Mouse (Mus musculus) thymus, postnatal 4 days (tissue): Measurements from ENCODE around the gene Fam117a.
A peak's percentile ranks its signal among the peaks of the same experiment; 100 is the strongest.

Source experiments
- DNase-seq: peaks from one replicate; pipeline ENCODE4 v3.0.0; 2021

The Fam117a gene

GRCm38 (mm10) chr11:95333805-95334204 is 3.0 kb upstream of the Fam117a start:
- peak; percentile 32 for DNase-seq

DNA sequence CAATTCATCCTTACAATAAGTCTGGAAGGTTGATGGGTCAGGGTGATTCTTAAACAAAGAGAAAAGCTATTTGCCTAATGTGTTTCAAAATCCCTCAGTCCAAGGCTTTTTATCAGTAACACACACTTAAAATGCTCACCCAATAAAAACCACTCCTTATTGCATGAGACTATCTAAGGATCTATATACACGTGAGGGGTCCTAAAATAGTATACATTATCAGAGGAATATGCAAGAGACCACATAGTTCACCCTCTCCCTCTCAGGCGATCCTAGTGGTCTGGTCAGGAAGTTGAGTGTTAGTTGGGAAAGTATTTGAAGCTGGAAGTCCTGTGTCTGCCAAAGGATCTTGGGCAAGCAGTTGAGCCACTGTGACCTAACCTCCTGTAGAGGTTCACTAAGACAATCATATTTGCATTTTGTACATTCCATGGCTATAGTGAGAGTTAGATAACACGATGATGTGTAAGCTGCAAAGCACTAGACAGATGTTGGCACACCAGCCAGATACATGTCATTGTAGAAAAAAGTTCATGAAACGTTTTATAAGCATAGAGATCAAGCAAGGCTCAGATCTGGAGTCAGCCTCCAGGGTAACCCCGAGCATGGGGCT is 2.3 kb upstream of the Fam117a start:
- no peak for DNase-seq

- DNase-seq, result peak; percentile 82
These were observed 453 bp downstream of the Fam117a start for GRCm38 (mm10) chr11:95337129-95337813.

DNA sequence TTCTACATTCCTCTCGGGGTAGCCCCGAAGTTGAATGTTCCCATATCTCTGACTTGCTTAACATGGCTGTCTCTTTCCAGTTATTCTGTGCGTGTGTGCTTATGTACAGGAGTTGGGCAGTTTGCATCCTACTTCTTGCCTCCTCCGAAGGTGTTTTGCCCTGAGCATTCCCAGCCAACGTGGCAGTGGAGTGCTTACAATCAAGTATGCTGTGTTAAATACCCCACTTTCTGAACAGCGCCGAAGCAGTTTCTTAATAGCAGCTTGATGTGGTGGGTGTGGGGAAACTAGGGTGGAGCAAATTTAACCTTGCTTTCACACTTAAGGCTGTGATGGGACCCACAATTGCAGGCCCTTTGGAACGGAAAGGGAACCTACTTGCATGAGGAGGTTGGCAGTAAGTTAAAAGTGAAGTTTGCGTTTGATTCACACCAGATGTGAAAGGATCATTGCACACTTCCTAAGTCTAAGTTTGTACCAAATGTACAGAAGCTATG is 1.1 kb downstream of the Fam117a start:
- DNase-seq, result peak; percentile 38

- DNase-seq, result peak; percentile 47
These were observed 2.7 kb downstream of the Fam117a start for GRCm38 (mm10) chr11:95339471-95340021.

GRCm38 (mm10) chr11:95340259-95340658 is 3.4 kb downstream of the Fam117a start:
- DNase-seq, result no peak

DNA sequence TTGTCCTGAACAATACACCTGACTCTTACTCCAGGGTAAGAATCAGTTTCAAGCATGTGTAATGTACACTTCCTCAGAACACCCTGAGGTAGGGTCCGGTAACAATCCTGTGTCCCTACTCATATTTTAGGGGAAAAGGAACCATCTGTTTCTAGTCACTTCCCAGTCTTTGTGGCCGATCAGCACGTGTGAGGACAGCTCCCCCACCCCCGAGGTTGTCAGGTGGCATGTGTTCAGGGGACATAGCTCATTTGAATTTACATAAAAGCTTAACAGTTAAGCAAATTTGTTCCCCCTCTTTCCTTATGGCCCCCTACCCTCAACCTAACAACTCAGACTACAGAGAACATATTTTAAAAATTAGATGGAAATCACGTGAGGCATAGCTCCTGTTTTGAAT is 3.8 kb downstream of the Fam117a start:
- DNase-seq, result peak; percentile 41

DNA sequence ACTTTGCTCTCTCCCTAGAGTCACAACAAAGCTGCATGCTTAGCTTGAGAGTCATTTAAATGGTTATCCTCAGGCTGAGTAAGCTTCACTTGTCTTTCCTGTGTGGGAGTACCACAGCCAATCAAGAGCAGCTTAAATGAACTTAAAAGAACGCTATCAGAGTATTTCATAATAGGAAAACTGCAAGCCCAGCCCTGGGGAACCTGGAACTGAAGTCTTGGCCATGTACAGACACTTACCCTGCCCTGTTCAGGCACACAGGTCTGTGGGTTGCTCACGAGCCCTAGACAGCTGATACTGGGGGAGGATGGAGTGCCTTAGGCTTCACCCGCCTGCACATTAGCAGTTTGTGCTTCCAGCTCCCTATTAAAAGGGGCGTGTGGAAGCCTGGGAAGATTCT is 6.4 kb downstream of the Fam117a start:
- DNase-seq, result no peak

DNA sequence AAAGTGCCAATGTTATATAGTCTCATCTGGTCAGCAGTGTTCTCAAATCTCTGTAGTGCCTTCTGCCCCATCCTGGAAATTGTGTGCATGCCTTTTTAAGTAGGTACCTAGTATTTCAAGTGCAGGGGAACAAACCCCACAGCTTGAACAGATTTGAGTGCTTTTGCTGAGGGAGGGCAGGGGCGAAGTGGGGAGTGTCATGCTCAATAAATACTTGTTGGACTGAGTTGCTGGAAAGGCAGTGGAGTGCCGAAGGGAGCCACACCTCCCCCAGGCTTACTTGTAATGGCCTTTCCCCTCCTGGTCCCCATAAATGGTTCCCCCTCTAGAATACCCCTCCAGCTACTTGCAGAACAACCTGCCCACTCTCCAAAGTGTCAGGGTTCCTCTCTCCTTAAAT is 7.4 kb downstream of the Fam117a start:
- no peak for DNase-seq

GRCm38 (mm10) chr11:95350289-95350688 is 13.5 kb downstream of the Fam117a start:
- DNase-seq, result peak; percentile 30

DNA sequence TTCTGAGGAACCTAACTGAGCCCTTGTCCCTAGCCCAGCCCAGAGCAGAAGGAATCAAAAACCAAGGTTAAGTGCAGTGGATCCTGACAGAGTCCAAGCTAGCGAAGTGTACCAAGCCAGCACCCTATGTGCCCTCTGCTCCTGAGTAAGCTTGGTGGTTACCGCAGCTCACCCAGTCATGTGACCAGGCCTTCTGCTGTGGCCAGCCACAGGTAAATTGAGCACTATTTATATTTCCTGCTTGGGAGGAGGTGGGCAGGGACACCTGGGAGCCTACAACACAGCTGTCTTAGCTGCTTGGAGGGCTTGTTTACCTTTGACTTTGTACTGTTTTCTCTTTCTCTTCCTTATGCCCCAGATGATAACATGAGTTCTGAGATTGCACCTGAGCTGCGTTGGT is 14.1 kb downstream of the Fam117a start:
- peak; percentile 56 for DNase-seq

- peak; percentile 45 for DNase-seq
These were observed 15.9 kb downstream of the Fam117a start for GRCm38 (mm10) chr11:95352686-95353085.

GRCm38 (mm10) chr11:95353226-95353625 is 16.4 kb downstream of the Fam117a start:
- no peak for DNase-seq

DNA sequence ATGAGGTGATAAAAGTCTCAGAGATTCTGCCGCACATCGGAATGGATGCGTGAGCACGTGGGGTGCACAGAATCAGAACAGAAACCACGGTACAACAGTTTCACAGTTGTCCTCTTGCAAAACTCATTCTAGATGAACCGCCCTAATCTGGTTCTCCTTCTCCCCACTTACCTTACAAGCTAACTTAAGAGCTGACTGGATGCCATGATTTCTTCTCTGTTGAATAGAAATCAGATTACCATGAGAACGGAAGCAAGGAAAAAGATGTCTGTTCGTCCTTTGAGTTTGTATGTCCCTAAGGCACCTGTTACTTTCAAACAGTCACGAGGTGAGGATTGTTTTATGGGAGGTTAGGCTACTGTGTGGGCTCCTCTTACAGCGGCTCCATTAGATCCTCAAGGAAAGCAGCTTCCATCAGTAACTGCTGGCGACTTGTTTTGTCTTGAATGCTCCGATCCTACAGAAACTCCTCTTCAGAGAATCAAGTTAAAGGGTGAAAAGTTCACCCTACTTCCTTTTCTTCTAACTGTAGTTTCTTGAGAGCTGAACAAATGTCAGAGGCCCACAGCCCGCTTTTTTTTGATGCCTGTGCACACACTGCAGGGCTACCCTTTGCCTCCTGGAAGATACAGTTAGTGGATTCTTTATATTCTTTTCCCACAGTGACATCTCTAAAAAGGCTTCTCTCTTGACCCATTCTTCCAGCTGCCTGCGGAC is 17.6 kb downstream of the Fam117a start:
- DNase-seq, result peak; percentile 57

- no peak for DNase-seq
These were observed 18.3 kb downstream of the Fam117a start for GRCm38 (mm10) chr11:95354945-95355660.

- peak; percentile 50 for DNase-seq
These were observed 18.8 kb downstream of the Fam117a start for GRCm38 (mm10) chr11:95355661-95356011.

GRCm38 (mm10) chr11:95356039-95356438 is 19.2 kb downstream of the Fam117a start:
- DNase-seq, result no peak

DNA sequence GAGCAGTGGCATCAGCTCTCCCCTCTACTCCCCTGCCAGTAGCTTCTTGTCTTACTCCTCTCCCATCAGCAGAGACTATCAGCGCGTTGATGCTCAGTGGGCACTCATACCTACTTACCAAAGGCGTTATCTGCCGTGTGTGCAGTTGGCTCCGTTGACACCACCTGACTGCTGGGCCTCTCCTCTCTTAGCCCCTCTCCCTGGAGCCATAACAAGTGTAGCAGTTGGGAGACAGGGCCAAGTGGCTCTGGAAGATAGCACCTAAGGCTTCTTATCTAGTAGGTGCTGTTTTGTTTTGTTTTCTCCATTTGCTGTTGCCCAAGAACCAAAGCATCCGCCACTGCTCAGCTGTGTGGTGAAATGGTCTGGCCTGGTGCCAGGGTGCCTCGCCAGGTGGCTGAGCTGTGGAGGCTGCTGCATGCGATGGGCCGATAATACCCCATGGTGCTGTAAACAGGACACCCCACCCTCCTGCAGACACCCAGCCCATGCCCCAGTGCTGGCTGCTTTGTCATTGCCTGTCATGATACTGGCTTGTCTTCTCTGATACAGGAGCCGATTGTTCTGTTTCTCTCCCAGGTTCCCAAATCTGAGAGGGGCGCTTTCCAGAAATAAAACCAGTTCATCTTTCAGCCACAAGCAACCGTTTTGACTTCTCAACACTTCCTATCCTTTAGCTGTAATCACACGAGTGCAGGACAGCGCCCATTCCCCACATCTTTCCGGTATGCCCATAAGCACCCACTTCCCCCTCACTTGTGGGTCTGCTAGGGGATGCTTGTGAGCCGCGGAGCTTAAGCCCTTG is 19.9 kb downstream of the Fam117a start:
- DNase-seq, result peak; percentile 88

DNA sequence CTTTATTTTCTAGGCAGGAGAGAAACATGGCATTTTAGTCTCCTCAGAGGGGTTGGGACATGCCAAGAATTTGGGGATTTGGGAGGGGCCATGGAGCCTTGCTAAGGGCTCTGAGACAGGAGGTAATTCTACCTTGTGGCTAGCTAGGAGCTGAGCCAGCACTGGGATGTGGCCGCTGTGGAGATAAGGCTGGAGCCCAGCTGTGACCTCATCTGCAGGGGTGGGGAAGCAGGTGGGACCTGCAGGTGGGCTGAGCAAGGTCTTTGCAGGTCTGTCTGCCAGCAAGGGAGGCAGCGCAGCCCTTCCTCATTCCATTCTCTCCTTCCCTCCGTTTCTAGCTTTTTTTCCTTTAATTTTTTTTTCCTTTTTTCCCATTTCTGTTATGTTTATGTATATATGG is 21.4 kb downstream of the Fam117a start:
- peak; percentile 65 for DNase-seq

DNA sequence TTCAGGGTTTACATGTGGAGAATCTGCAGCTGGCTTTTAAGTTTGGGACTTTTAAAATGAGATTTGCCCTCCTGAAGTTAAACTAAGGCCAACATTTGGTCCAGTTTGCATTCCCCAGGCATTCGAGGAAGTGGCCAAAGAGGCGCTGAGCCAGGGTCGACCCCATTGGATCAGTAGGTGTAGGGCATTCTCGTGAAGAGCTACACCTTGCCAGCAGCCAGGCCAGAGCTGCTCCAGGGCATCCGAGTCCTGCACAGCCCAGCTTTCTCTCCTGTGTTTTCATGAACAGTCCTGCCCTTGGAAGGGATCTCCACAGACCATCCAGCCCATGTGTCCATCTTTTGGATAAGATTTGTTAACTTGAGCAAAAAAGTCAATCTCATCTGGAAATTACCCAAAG is 27.6 kb downstream of the Fam117a start:
- DNase-seq, result no peak

DNA sequence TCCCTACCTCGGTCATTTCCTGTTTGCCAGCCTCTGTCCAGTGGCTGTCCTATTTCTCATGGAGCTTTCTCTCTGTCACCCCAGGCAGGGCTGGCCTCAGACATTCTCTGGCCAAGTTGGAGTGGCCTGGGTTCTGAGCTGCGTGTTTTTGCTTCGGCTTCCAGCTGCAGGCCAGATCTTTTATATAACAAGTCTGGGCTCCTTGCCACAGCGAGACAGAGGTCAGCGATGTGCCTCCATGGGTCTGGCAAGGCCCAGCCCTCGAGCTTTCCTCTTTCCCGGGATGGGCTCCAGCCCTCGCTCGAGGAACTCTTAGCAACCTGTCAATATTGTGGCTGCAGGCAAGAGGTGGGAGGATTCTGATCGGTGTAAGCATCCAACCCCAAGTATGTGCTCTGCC is 28.8 kb downstream of the Fam117a start:
- no peak for DNase-seq

- DNase-seq, result peak; percentile 47
These were observed 29.6 kb downstream of the Fam117a start for GRCm38 (mm10) chr11:95366280-95366897.
